Mouse (Mus musculus) neural tube, embryonic 10.5 days (tissue): Measurements from ENCODE around the gene Sprr2i.

Experiments
- DNase-seq: peaks from one replicate; pipeline ENCODE4 v3.0.0-alpha.2; 2017; ENCODE audit warnings: low spot score; ENCODE audit errors: extremely low spot score

The Sprr2i gene

GRCm38 (mm10) chr3:92407691-92408090 lies at the start of gene Sprr2i:
Gene Sprr2i, plus strand, starts transcription at chr3:92407991.
- DNase-seq = no peak

GRCm38 (mm10) chr3:92361619-92362018 lies 46.2 kb upstream of the Sprr2i start:
- DNase-seq = no peak

GRCm38 (mm10) chr3:92364887-92365286 lies 42.9 kb upstream of the Sprr2i start, which contains the start of gene Sprr2f:
Gene Sprr2f, plus strand, starts transcription at chr3:92365187.
- DNase-seq = no peak

- DNase-seq = no peak
Observed at GRCm38 (mm10) chr3:92373613-92374012, 34.2 kb upstream of the Sprr2i start.

DNA sequence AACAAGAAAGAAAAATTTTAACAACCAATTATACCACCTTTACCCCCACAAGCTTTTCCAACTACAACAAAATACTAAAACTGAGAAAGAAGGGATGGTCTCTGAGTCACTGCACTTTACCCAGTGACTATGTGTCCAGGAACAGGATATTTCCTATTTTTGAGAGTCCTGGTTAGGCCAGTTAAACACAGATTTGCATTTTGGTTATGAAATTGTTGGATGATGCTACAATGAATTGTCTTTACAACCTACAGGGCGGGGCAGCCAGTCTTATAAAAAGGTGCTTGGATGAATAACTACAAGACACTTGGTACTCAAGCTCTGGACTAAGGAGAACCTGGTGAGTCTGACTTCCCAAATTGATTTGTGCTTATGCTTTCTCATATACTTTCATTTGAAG lies 22.4 kb upstream of the Sprr2i start, which contains the start of gene Sprr2h:
Gene Sprr2h (plus strand): TSS at position 301 of the 400 bp plus-strand sequence.
- DNase-seq = no peak

DNA sequence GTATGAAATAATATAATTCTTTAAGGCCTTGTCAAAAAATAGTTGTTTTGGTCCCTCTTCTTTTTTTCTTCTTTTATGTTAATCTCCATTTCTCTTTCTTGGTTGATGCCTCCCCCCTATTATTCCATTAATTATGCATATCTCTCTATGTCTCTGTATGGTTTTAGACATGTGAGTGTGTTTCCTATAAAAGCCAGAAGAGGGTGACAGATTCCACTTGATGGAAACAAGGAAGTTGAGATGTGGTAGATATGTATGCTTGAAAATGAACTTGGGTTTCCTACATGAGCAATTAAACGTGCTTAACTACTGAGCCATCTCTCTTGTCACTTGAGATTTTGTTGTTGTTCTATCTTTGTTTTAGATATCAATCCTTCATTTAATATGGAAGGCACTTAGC lies 13.5 kb upstream of the Sprr2i start:
- no peak for DNase-seq

DNA sequence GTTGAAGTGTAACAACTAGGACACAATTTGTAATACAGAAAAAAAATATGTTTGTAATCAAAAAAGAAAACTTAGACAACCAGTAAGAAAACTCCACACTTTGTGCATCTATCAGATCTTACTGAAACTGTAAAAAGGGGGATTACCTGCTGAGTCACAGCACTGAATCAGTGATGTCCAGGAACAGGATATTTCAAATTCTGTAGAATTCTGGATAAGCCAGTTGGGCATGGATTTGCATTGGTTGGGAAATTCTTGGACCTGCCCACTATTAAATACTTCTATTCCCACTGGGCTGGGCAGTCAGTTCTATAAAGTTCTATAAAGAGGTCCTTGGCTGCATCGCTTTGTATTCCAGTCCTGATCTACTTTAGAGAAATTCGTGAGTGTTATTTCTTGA lies 10.0 kb downstream of the Sprr2i start, which contains the start of gene Sprr2j-ps:
Gene Sprr2j-ps (plus strand): TSS at position 301 of the 400 bp plus-strand sequence.
- no peak for DNase-seq

DNA sequence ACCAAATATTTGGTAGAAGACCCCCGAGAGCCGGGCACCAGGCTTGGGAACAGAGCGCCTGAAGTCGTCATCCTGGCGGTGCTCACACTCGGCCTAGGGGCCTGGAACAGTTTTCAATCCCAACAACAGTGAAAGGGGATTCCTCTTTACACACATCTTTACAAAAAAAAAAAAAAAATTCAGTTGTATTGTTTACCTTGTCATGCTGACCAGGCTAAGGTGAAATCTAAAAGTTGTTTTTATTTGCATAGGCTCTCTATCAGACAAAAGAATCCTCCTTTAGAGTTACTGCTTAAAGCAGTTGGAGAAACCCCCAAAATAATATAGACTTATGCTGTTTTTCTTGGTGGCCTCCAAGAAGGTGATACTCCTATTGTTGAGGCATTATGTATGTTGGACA lies 21.5 kb downstream of the Sprr2i start, which contains the start of gene Gm9774:
Gene Gm9774 (minus strand): TSS at position 101 of the 400 bp plus-strand sequence.
- no peak for DNase-seq

DNA sequence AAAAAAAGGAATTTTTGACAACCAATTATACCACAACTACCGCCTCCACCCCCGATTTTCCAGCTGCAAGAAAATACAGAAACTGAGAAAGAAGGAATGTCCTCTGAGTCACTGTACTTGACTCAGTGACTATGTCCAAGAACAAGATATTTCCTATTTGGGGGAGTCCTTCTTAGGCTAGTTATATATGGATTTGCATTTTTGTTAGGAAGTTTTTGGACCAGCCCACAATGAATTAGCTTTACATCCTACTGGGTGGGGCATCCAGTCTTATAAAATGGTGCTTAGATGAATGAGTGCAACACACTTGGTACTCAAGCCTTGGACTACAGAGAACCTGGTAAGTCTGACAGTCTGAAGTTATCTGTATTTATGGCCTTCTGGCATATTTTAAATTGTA lies 24.5 kb downstream of the Sprr2i start, which contains the start of gene Sprr2k:
Gene Sprr2k (plus strand): TSS at position 301 of the 400 bp plus-strand sequence.
- no peak for DNase-seq

- DNase-seq = no peak
Observed at GRCm38 (mm10) chr3:92438689-92439088, 30.9 kb downstream of the Sprr2i start, which contains the start of gene Sprr1b. Gene Sprr1b, minus strand, starts transcription at chr3:92438789.

- no peak for DNase-seq
Observed at GRCm38 (mm10) chr3:92440177-92440576, 32.4 kb downstream of the Sprr2i start.

- no peak for DNase-seq
Observed at GRCm38 (mm10) chr3:92455151-92455550, 47.4 kb downstream of the Sprr2i start.

DNA sequence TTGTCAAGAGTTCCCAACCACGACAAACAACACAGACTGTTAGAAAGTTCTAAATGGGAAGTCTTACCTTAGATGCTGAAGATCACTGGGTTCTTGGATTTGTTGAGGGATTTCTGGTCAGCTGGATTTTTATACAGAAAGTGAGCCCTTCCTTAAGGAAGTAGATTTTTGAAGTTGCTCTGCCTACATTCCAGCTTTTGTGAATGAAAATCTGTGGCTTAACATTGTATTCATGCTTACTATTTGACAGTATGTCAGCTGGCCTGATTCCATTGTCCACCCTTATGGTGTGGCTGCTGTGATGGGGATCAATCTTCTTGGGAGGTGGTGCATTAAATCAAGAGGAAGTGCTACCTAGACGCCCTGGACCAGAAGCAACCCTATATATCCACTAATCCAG lies 50.8 kb downstream of the Sprr2i start, which contains the start of gene Sprr3:
Gene Sprr3 (minus strand): TSS at position 101 of the 400 bp plus-strand sequence.
- no peak for DNase-seq
